In genomic region chr2:97414416-97415362, GRCm38 (mm10) we compare ENCODE assay signal across 17 mouse cellular contexts.
DNase-seq lines count a peak whose midpoint lies in the region; ATAC-seq lines count a peak whose summit lies in the region.
"Had no signal": no experiment of that assay in that cellular context is flagged by ENCODE, and none has a peak within 500 bp of the region (broad histone marks: within the 10 kb centered on the region; RNA-seq: fewer than 3 reads in every experiment).

No protein-coding gene starts in this region.

- ATAC-seq in forebrain, embryonic 15.5 days (replicated peaks): peak; percentile 92
- ATAC-seq in hindbrain, embryonic 11.5 days (ENCODE audit: low FRiP score): no peak
- ATAC-seq in erythroblast, adult 5-6 weeks (replicated peaks; ENCODE audit: low FRiP score, poor library complexity, severe bottlenecking): no peak
- ATAC-seq: lung, postnatal 0 days; midbrain, embryonic 13.5 days; Patski had no signal

- DNase-seq in brain, embryonic 18.5 days (ENCODE audit: low read depth, low spot score): peak; percentile 32
- peak; percentile 59 for DNase-seq in layer of hippocampus, adult 9-11 months
- peak; percentile 77 for DNase-seq in right cerebral cortex, adult 18-20 months
- no peak for DNase-seq in adrenal gland, adult 8-10 months
- DNase-seq in hindbrain, embryonic 11.5 days (ENCODE audit: low spot score): no peak
- DNase-seq: adrenal gland, postnatal 14 days; gastrocnemius, postnatal 10 days; kidney, postnatal 25 days; spleen, adult 18-20 months had no signal

- H3K4me2 ChIP-seq in forebrain, embryonic 15.5 days (replicated peaks): no peak overlapping the region
- no peak overlapping the region for H3K4me2 ChIP-seq in hindbrain, embryonic 11.5 days (replicated peaks; ENCODE audit: low read depth, low read length)
- H3K4me2 ChIP-seq: heart, embryonic 13.5 days; midbrain, embryonic 13.5 days; neural tube, embryonic 12.5 days had no signal

- no peak overlapping the region for H3K9ac ChIP-seq in forebrain, embryonic 15.5 days (replicated peaks)
- H3K9ac ChIP-seq in hindbrain, embryonic 11.5 days (ENCODE audit: low read depth, low read length): no peak overlapping the region
- H3K9ac ChIP-seq: heart, embryonic 13.5 days; midbrain, embryonic 13.5 days; neural tube, embryonic 12.5 days had no signal

- no peaks in the 10 kb centered on the region for H3K27me3 ChIP-seq in forebrain, embryonic 15.5 days
- H3K27me3 ChIP-seq in hindbrain, embryonic 11.5 days (ENCODE audit: control insufficient read depth, insufficient read depth, low read length): no peaks in the 10 kb centered on the region
- H3K27me3 ChIP-seq: CH12.LX; heart, embryonic 13.5 days; midbrain, embryonic 13.5 days; neural tube, embryonic 12.5 days; Patski had no signal

- H3K4me3 ChIP-seq in forebrain, embryonic 15.5 days: no peak overlapping the region
- H3K4me3 ChIP-seq in hindbrain, embryonic 11.5 days (ENCODE audit: low read depth, low read length): no peak overlapping the region
- H3K4me3 ChIP-seq: heart, embryonic 13.5 days; midbrain, embryonic 13.5 days; neural tube, embryonic 12.5 days had no signal

- H3K36me3 ChIP-seq in forebrain, embryonic 15.5 days: no peaks in the 10 kb centered on the region
- H3K36me3 ChIP-seq in hindbrain, embryonic 11.5 days (ENCODE audit: control insufficient read depth, insufficient read depth, low read length): no peaks in the 10 kb centered on the region
- H3K36me3 ChIP-seq: heart, embryonic 13.5 days; midbrain, embryonic 13.5 days; neural tube, embryonic 12.5 days had no signal

- no peak overlapping the region for H3K27ac ChIP-seq in forebrain, embryonic 15.5 days (replicated peaks)
- no peak overlapping the region for H3K27ac ChIP-seq in hindbrain, embryonic 11.5 days (ENCODE audit: low read depth, low read length)
- H3K27ac ChIP-seq: heart, embryonic 13.5 days; midbrain, embryonic 13.5 days; neural tube, embryonic 12.5 days had no signal

- H3K4me1 ChIP-seq in forebrain, embryonic 15.5 days: peaks cover 7% of the 10 kb centered on the region; the same call in 1 of the 2 replicates
- H3K4me1 ChIP-seq in hindbrain, embryonic 11.5 days (replicated peaks; ENCODE audit: control insufficient read depth, insufficient read depth, low read length): no peaks in the 10 kb centered on the region
- H3K4me1 ChIP-seq: heart, embryonic 13.5 days; midbrain, embryonic 13.5 days; neural tube, embryonic 12.5 days had no signal

- no peaks in the 10 kb centered on the region for H3K9me3 ChIP-seq in forebrain, embryonic 15.5 days
- no peaks in the 10 kb centered on the region for H3K9me3 ChIP-seq in hindbrain, embryonic 11.5 days (ENCODE audit: control insufficient read depth, low read length)
- H3K9me3 ChIP-seq: heart, embryonic 13.5 days; midbrain, embryonic 13.5 days; neural tube, embryonic 12.5 days had no signal

- WGBS in forebrain, embryonic 15.5 days: 54% methylated on average over 8 of the region's 8 CpGs
- WGBS in hindbrain, embryonic 11.5 days: 87% methylated on average over 8 of the region's 8 CpGs

Comparison
In these comparisons a context has a peak if more than half of its experiments do, and no peak if none do; other contexts are left out.
1. DNase-seq: peak in brain, embryonic 18.5 days (single experiment), layer of hippocampus, adult 9-11 months (single experiment) and right cerebral cortex, adult 18-20 months (single experiment); none in adrenal gland, adult 8-10 months (single experiment) and hindbrain, embryonic 11.5 days (single experiment).